Mouse (Mus musculus) heart, adult 18-20 months (tissue): Measurements from ENCODE around the gene Zbtb32. TPM values are rescaled to one million over a fixed set of nuclear protein-coding genes. Genes with fewer than 3 reads are reported as not detected.

Source experiments
- microRNA-seq, 2 experiments: library from miRNA; unstranded; fragments of <30 nt; microRNA quantifications; one replicate each; pipeline ENCODE4 v1.2.0; 2022
- total RNA-seq, 2 experiments: library from RNA; stranded (reverse); gene quantifications; 2 replicates each; pipeline ENCODE4 v1.2.3; 2021

The Zbtb32 gene
- total RNA-seq, 2 experiments from 2014 or later = 0.21 TPM; not detected in 1

Small RNAs within 50 kb of the gene (microRNA-seq; reads per million reads assigned to microRNA genes)
- gene Gm38670 (4.1 to 9.5 reads per million in 2 experiments), gene Mir3569 (0 to 0.27 reads per million in 2 experiments)

Other genes starting within 250 kb of the Zbtb32 start
- gene Lrfn3, start 236.1 kb downstream of the Zbtb32 start, total RNA-seq = 1 to 10 TPM; 1.4 to 1.8 TPM
- 10 to 100 TPM; 18.9 to 22.2 TPM for gene Tyrobp, start 185.1 kb downstream of the Zbtb32 start, total RNA-seq
- gene Hcst, start 179.1 kb downstream of the Zbtb32 start, total RNA-seq = 1 to 10 TPM in 1 of 2 experiments, under 1 TPM in 1; 0.69 to 3.3 TPM
- gene Nfkbid, start 177.2 kb downstream of the Zbtb32 start, total RNA-seq = under 1 TPM; 0.35 to 0.87 TPM
- gene Aplp1, start 153.4 kb downstream of the Zbtb32 start, total RNA-seq = 1 to 10 TPM; 2.8 to 3.4 TPM
- gene Kirrel2, start 141.2 kb downstream of the Zbtb32 start, total RNA-seq = not detected
- not detected for gene Nphs1, start 140.6 kb downstream of the Zbtb32 start, total RNA-seq
- not detected for gene Prodh2, start 105.3 kb downstream of the Zbtb32 start, total RNA-seq
- under 1 TPM; 0.36 to 0.50 TPM for gene Arhgap33, start 63.8 kb downstream of the Zbtb32 start, total RNA-seq
- gene Hspb6, start 46.7 kb downstream of the Zbtb32 start, total RNA-seq = 100 to 1,000 TPM; 845 to 870 TPM
- gene Proser3, start 46.6 kb downstream of the Zbtb32 start, total RNA-seq = 1 to 10 TPM; 2.1 to 4.6 TPM
- 10 to 100 TPM; 16.8 to 18.8 TPM for gene Lin37, start 39.1 kb downstream of the Zbtb32 start, total RNA-seq
- 10 to 100 TPM; 61.2 to 65.9 TPM for gene U2af1l4, start 35.6 kb downstream of the Zbtb32 start, total RNA-seq
- gene Gm49396, start 35.6 kb downstream of the Zbtb32 start, total RNA-seq = 1 to 10 TPM in 1 of 2 experiments, under 1 TPM in 1; 0.35 to 1.1 TPM
- gene Psenen, start 35.3 kb downstream of the Zbtb32 start, total RNA-seq = 10 to 100 TPM; 80.1 to 84.4 TPM
- under 1 TPM; 0.50 to 0.77 TPM for gene Igflr1, start 33.5 kb downstream of the Zbtb32 start, total RNA-seq
- gene Kmt2b, start 10.2 kb downstream of the Zbtb32 start, total RNA-seq = 10 to 100 TPM; 13.6 to 18.3 TPM
- under 1 TPM in 1 of 2 experiments, not detected in 1; 0.26 TPM for gene Upk1a, start 13.9 kb upstream of the Zbtb32 start, total RNA-seq
- gene Cox6b1, start 27.2 kb upstream of the Zbtb32 start, total RNA-seq = 1,000 to 10,000 TPM; 4,470 to 4,611 TPM
- gene Etv2, start 36.9 kb upstream of the Zbtb32 start, total RNA-seq = not detected
- 10 to 100 TPM; 46.0 to 49.1 TPM for gene Rbm42, start 51.4 kb upstream of the Zbtb32 start, total RNA-seq
- gene Haus5, start 66.1 kb upstream of the Zbtb32 start, total RNA-seq = 1 to 10 TPM; 4.4 to 6.2 TPM
- gene Pmis2, start 72.7 kb upstream of the Zbtb32 start, total RNA-seq = under 1 TPM; 0.40 to 0.67 TPM
- gene 2200002J24Rik, start 100.0 kb upstream of the Zbtb32 start, total RNA-seq = not detected
- under 1 TPM in 1 of 2 experiments, not detected in 1; 0.51 TPM for gene Atp4a, start 113.3 kb upstream of the Zbtb32 start, total RNA-seq
- 100 to 1,000 TPM; 238 to 252 TPM for gene Tmem147, start 130.6 kb upstream of the Zbtb32 start, total RNA-seq
- gene Gapdhs, start 144.8 kb upstream of the Zbtb32 start, total RNA-seq = not detected
- 1 to 10 TPM; 2.1 to 3.7 TPM for gene Sbsn, start 152.6 kb upstream of the Zbtb32 start, total RNA-seq
- gene Dmkn, start 164.8 kb upstream of the Zbtb32 start, total RNA-seq = 1 to 10 TPM; 1.0 to 3.5 TPM
- not detected for gene Krtdap, start 189.0 kb upstream of the Zbtb32 start, total RNA-seq
- gene Ffar2, start 224.9 kb upstream of the Zbtb32 start, total RNA-seq = under 1 TPM; 0.23 to 0.35 TPM